Mouse (Mus musculus) neural tube, embryonic 11.5 days (tissue): ENCODE measurements at regions not wholly inside any gene's neighbourhood (a gene's known extent, or its start where the extent isn't known, plus 50 kb on each side); places are given as distances from the start of the nearest gene placed in this dataset.
A peak's percentile ranks its signal among the peaks of the same experiment; 100 is the strongest.

ENCODE experiments used
- ATAC-seq: fragments of 200-750 bp; cut with Nextera tagmentation; 2 replicates; pipeline ENCODE4 v1.8.0; 2017; ENCODE audit warnings: moderate number of reproducible peaks, mild to moderate bottlenecking, moderate TSS enrichment, moderate library complexity; ENCODE audit not compliant: insufficient read depth, low FRiP score, low TSS enrichment
- DNase-seq: peaks from one replicate; pipeline ENCODE4 v3.0.0-alpha.2; 2015; ENCODE audit warnings: low spot score
- H3K27ac ChIP-seq: fragments of 300-500 bp; sonication (generic); 2 replicates; pipeline ENCODE4 v1.5.1; 2014; ENCODE audit warnings: low read depth, mild to moderate bottlenecking, low read length
- H3K27me3 ChIP-seq: fragments of 300-500 bp; sonication (generic); 2 replicates; pipeline ENCODE4 v1.6.1; 2014; ENCODE audit warnings: mild to moderate bottlenecking, low read length, mixed read lengths; ENCODE audit not compliant: control insufficient read depth, insufficient read depth
- H3K36me3 ChIP-seq: fragments of 300-500 bp; sonication (generic); 2 replicates; pipeline ENCODE4 v1.6.1; 2014; ENCODE audit warnings: mild to moderate bottlenecking, low read length, moderate library complexity, mixed read lengths; ENCODE audit not compliant: control insufficient read depth, insufficient read depth
- H3K4me1 ChIP-seq: fragments of 300-500 bp; sonication (generic); 2 replicates; pipeline ENCODE4 v1.6.1; 2014; ENCODE audit warnings: low read length, mixed read lengths; ENCODE audit not compliant: control insufficient read depth, insufficient read depth
- H3K4me2 ChIP-seq: fragments of 300-500 bp; sonication (generic); 2 replicates; pipeline ENCODE4 v1.6.1; 2014; ENCODE audit warnings: low read depth, mild to moderate bottlenecking, moderate library complexity
- H3K4me3 ChIP-seq: fragments of 300-500 bp; sonication (generic); 2 replicates; pipeline ENCODE4 v1.5.1; 2014; ENCODE audit warnings: low read depth, low read length
- H3K9ac ChIP-seq: fragments of 300-500 bp; sonication (generic); 2 replicates; pipeline ENCODE4 v1.6.1; 2014; ENCODE audit warnings: mild to moderate bottlenecking, low read length
- H3K9me3 ChIP-seq: fragments of 300-500 bp; sonication (generic); 2 replicates; pipeline ENCODE4 v1.6.1; 2016; ENCODE audit warnings: low read length; ENCODE audit not compliant: control insufficient read depth
- WGBS: fragments of 180-500 bp; shearing (Covaris S2); extraction: QIAGEN DNeasy Blood & Tissue Kit; methylation state at CpG from one replicate; pipeline ENCODE4 v1.1.7; 2014; 5-methylcytosine and 5-hydroxymethylcytosine counted together

GRCm38 (mm10) chr8:23504704-23505103, 1093.5 kb downstream of the Mrps31 start:
- H3K4me1 ChIP-seq: no peaks in the 10 kb centered on the region
- H3K9ac ChIP-seq: no peak overlapping the region
- H3K27ac ChIP-seq: no peak overlapping the region
- no peak overlapping the region for H3K4me3 ChIP-seq
- DNase-seq (peak; percentile 69), ATAC-seq (no peak)
- H3K36me3 ChIP-seq: no peaks in the 10 kb centered on the region
- no peak overlapping the region for H3K4me2 ChIP-seq
- H3K9me3 ChIP-seq: no peaks in the 10 kb centered on the region
- WGBS: 57% methylated on average over 10 of the region's 10 CpGs
- no peaks in the 10 kb centered on the region for H3K27me3 ChIP-seq

- WGBS: 97% methylated on average over 9 of the region's 9 CpGs
Measured at GRCm38 (mm10) chr8:23505216-23505615, 1094.1 kb downstream of the Mrps31 start.

GRCm38 (mm10) chr8:23505966-23506365, 1094.8 kb downstream of the Mrps31 start:
- Histone ChIP-seq H3K4me2 (no peak overlapping the region), H3K4me1 (no peaks in the 10 kb centered on the region), H3K4me3 (no peak overlapping the region), H3K9ac (no peak overlapping the region), H3K27me3 (no peaks in the 10 kb centered on the region), H3K9me3 (no peaks in the 10 kb centered on the region), H3K27ac (no peak overlapping the region), H3K36me3 (no peaks in the 10 kb centered on the region)
- DNase-seq: no peak
- WGBS: 89% methylated on average over 4 of the region's 4 CpGs
- no peak for ATAC-seq

More at GRCm38 (mm10) chr8:23505216-23505615, 1094.1 kb downstream of the Mrps31 start:
- no peak for DNase-seq
- no peak for ATAC-seq
- H3K36me3 ChIP-seq: no peaks in the 10 kb centered on the region
- no peak overlapping the region for H3K9ac ChIP-seq
- no peaks in the 10 kb centered on the region for H3K27me3 ChIP-seq
- no peak overlapping the region for H3K4me3 ChIP-seq
- no peak overlapping the region for H3K27ac ChIP-seq
- H3K9me3 ChIP-seq: no peaks in the 10 kb centered on the region
- no peak overlapping the region for H3K4me2 ChIP-seq
- H3K4me1 ChIP-seq: no peaks in the 10 kb centered on the region

GRCm38 (mm10) chr8:23507661-23508060, 1096.5 kb downstream of the Mrps31 start:
- Histone ChIP-seq H3K9me3 (no peaks in the 10 kb centered on the region), H3K9ac (no peak overlapping the region), H3K36me3 (no peaks in the 10 kb centered on the region), H3K27ac (no peak overlapping the region), H3K27me3 (no peaks in the 10 kb centered on the region), H3K4me1 (no peaks in the 10 kb centered on the region), H3K4me3 (no peak overlapping the region), H3K4me2 (no peak overlapping the region)
- no peak for DNase-seq
- no peak for ATAC-seq
- WGBS: 72% methylated on average over 4 of the region's 4 CpGs

- H3K4me2 ChIP-seq: no peak overlapping the region
- 46% methylated on average over 5 of the region's 5 CpGs for WGBS
- no peaks in the 10 kb centered on the region for H3K4me1 ChIP-seq
- no peak overlapping the region for H3K27ac ChIP-seq
- no peaks in the 10 kb centered on the region for H3K36me3 ChIP-seq
- H3K9me3 ChIP-seq: no peaks in the 10 kb centered on the region
- H3K27me3 ChIP-seq: no peaks in the 10 kb centered on the region
- no peak overlapping the region for H3K9ac ChIP-seq
- no peak for ATAC-seq
- H3K4me3 ChIP-seq: no peak overlapping the region
- DNase-seq: no peak
Measured at GRCm38 (mm10) chr8:23510076-23510475, 1098.9 kb downstream of the Mrps31 start.

GRCm38 (mm10) chr8:23510561-23510960, 1099.4 kb downstream of the Mrps31 start:
- Histone ChIP-seq H3K27ac (no peak overlapping the region), H3K4me2 (no peak overlapping the region), H3K4me3 (no peak overlapping the region), H3K4me1 (no peaks in the 10 kb centered on the region), H3K36me3 (no peaks in the 10 kb centered on the region), H3K27me3 (no peaks in the 10 kb centered on the region), H3K9ac (no peak overlapping the region), H3K9me3 (no peaks in the 10 kb centered on the region)
- 68% methylated on average over 5 of the region's 5 CpGs for WGBS
- ATAC-seq: no peak
- DNase-seq: no peak

GRCm38 (mm10) chr8:23511264-23511663, 1100.1 kb downstream of the Mrps31 start:
- ATAC-seq (no peak), DNase-seq (no peak)
- Histone ChIP-seq H3K27me3 (no peaks in the 10 kb centered on the region), H3K9ac (no peak overlapping the region), H3K4me3 (no peak overlapping the region), H3K9me3 (no peaks in the 10 kb centered on the region), H3K36me3 (no peaks in the 10 kb centered on the region), H3K27ac (no peak overlapping the region), H3K4me2 (no peak overlapping the region), H3K4me1 (no peaks in the 10 kb centered on the region)
- WGBS: 91% methylated on average over 1 of the region's 1 CpGs

- WGBS: 94% methylated on average over 6 of the region's 6 CpGs
- Histone ChIP-seq H3K4me2 (no peak overlapping the region), H3K27me3 (no peaks in the 10 kb centered on the region), H3K36me3 (no peaks in the 10 kb centered on the region), H3K4me3 (no peak overlapping the region), H3K9ac (no peak overlapping the region), H3K4me1 (no peaks in the 10 kb centered on the region), H3K27ac (no peak overlapping the region), H3K9me3 (no peaks in the 10 kb centered on the region)
- no peak for DNase-seq
- ATAC-seq: no peak
Measured at GRCm38 (mm10) chr8:23511792-23512191, 1100.6 kb downstream of the Mrps31 start.

GRCm38 (mm10) chr8:23516469-23516868, 1105.3 kb downstream of the Mrps31 start:
- no peaks in the 10 kb centered on the region for H3K27me3 ChIP-seq
- H3K9ac ChIP-seq: no peak overlapping the region
- no peak for ATAC-seq
- no peaks in the 10 kb centered on the region for H3K36me3 ChIP-seq
- H3K4me1 ChIP-seq: no peaks in the 10 kb centered on the region
- H3K27ac ChIP-seq: no peak overlapping the region
- no peaks in the 10 kb centered on the region for H3K9me3 ChIP-seq
- H3K4me2 ChIP-seq: no peak overlapping the region
- DNase-seq: no peak
- WGBS: 73% methylated on average over 2 of the region's 2 CpGs
- no peak overlapping the region for H3K4me3 ChIP-seq
